Mouse (Mus musculus) stomach, postnatal 0 days (tissue): Measurements from ENCODE around the gene Calr3.
A peak's percentile ranks its signal among the peaks of the same experiment; 100 is the strongest.

Source experiments
- CTCF ChIP-seq: IDR thresholded peaks from 2 replicates; pipeline ENCODE4 v1.5.1; 2016; ENCODE audit warnings: antibody characterized with exemption, low read depth, mild to moderate bottlenecking, moderate library complexity
- EP300 ChIP-seq: optimal IDR thresholded peaks from 2 replicates; pipeline ENCODE3; 2016; ENCODE audit warnings: antibody characterized with exemption

DNA sequence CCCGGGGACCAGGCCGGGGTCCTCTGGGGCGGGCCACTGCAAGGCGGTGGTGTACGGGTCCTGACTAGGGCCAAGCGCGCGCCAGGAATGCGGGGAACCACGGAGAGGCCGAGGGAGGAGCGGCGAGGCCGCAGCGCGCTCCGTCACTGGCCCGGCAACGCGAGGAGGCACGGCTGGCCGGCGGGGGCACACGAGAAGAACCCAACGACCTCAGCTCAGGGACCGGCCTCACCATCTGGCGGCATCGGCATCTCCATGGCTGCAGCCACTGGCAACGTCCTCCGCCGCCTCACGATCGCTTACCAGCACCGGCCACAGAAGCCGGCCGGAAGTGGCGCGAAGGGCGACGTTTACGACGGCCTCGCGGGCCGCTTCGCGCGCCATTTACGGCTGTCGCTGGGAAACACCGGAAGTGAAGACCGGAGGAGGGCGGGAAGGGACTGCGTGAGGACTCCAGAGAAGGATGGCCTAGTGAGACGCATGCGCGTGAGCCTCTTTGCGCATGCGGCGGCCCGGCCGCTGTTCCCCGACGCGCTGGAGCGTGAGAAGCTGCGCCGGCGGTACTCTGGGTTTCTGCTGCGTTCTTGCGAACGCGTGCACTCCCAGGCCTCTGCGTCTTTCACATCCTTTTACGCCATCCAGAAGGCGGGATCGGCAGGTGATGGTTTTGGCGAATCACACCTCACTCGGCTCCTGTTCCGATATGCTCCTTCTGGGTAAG is 31.3 kb upstream of the Calr3 start, which contains the start of gene Cherp:
- TF ChIP-seq CTCF = peak; percentile 19; the same call in 1 of the 2 replicates
- TF ChIP-seq EP300 = no peak
